In genomic region chr14:112594715-112595114, GRCm38 (mm10) we compare ENCODE assay signal across 24 mouse cellular contexts.
"Had no signal": no experiment of that assay in that cellular context is flagged by ENCODE, and none has a peak within 500 bp of the region (broad histone marks: within the 10 kb centered on the region; RNA-seq: fewer than 3 reads in every experiment).

No protein-coding gene starts in this region.

- H3K4me2 ChIP-seq: embryonic facial prominence, embryonic 12.5 days; embryonic facial prominence, embryonic 13.5 days; embryonic facial prominence, embryonic 15.5 days; forebrain, embryonic 12.5 days; forebrain, embryonic 13.5 days; forebrain, embryonic 15.5 days had no signal

- DNase-seq: cerebellum, adult 9-10 months; cerebellum, adult 9-11 months; cerebellum, postnatal 25 days; cerebellum, postnatal 36 days; embryo, embryonic 11 days; forebrain, postnatal 0 days; gastrocnemius, adult 2 months; gastrocnemius, postnatal 10 days; gastrocnemius, postnatal 14 days; gastrocnemius, postnatal 25 days; gastrocnemius, postnatal 36 days; heart, adult 18-20 months; heart, adult 2 months had no signal

- H3K9me3 ChIP-seq: embryonic facial prominence, embryonic 10.5 days; embryonic facial prominence, embryonic 12.5 days; embryonic facial prominence, embryonic 13.5 days; embryonic facial prominence, embryonic 15.5 days; forebrain, embryonic 10.5 days; forebrain, embryonic 12.5 days; forebrain, embryonic 13.5 days; forebrain, embryonic 15.5 days had no signal

- H3K9ac ChIP-seq: embryonic facial prominence, embryonic 12.5 days; embryonic facial prominence, embryonic 13.5 days; embryonic facial prominence, embryonic 15.5 days; forebrain, embryonic 12.5 days; forebrain, embryonic 13.5 days; forebrain, embryonic 15.5 days; forebrain, postnatal 0 days had no signal

- H3K27me3 ChIP-seq: embryonic facial prominence, embryonic 12.5 days; embryonic facial prominence, embryonic 13.5 days; embryonic facial prominence, embryonic 15.5 days; forebrain, embryonic 12.5 days; forebrain, embryonic 13.5 days; forebrain, embryonic 15.5 days had no signal

- H3K27ac ChIP-seq: embryonic facial prominence, embryonic 10.5 days; embryonic facial prominence, embryonic 12.5 days; embryonic facial prominence, embryonic 13.5 days; embryonic facial prominence, embryonic 15.5 days; forebrain, embryonic 10.5 days; forebrain, embryonic 12.5 days; forebrain, embryonic 13.5 days; forebrain, embryonic 15.5 days; gastrocnemius, adult 2 months; heart, adult 2 months had no signal

- H3K36me3 ChIP-seq: embryonic facial prominence, embryonic 10.5 days; embryonic facial prominence, embryonic 12.5 days; embryonic facial prominence, embryonic 13.5 days; embryonic facial prominence, embryonic 15.5 days; forebrain, embryonic 10.5 days; forebrain, embryonic 12.5 days; forebrain, embryonic 15.5 days had no signal

- ATAC-seq: forebrain, embryonic 13.5 days; forebrain, embryonic 14.5 days; forebrain, embryonic 15.5 days; forebrain, embryonic 16.5 days; forebrain, postnatal 0 days had no signal

- H3K4me3 ChIP-seq: embryonic facial prominence, embryonic 10.5 days; embryonic facial prominence, embryonic 12.5 days; embryonic facial prominence, embryonic 13.5 days; embryonic facial prominence, embryonic 15.5 days; erythroblast, embryonic 14.5 days; forebrain, embryonic 10.5 days; forebrain, embryonic 12.5 days; forebrain, embryonic 13.5 days; forebrain, embryonic 15.5 days; gastrocnemius, adult 2 months; heart, adult 2 months had no signal

- H3K4me1 ChIP-seq: embryonic facial prominence, embryonic 10.5 days; embryonic facial prominence, embryonic 12.5 days; embryonic facial prominence, embryonic 13.5 days; embryonic facial prominence, embryonic 15.5 days; forebrain, embryonic 10.5 days; forebrain, embryonic 12.5 days; forebrain, embryonic 13.5 days; forebrain, embryonic 15.5 days had no signal
